Mouse (Mus musculus) naive thymus-derived CD4-positive, alpha-beta T cell, adult 5 months (primary cell): Measurements from ENCODE around the gene Tdp1. TPM values are rescaled to one million over a fixed set of nuclear protein-coding genes. Genes with fewer than 3 reads are reported as not detected.

Experiments used
- polyA plus RNA-seq: library from polyadenylated mRNA; unstranded; fragments of 100-300 nt; shearing (Covaris generic); gene quantifications from one replicate; pipeline ENCODE4 v1.2.1, GENCODE M21; 2017

Tdp1 gene
- polyA plus RNA-seq, result 25.2 TPM

DNA sequence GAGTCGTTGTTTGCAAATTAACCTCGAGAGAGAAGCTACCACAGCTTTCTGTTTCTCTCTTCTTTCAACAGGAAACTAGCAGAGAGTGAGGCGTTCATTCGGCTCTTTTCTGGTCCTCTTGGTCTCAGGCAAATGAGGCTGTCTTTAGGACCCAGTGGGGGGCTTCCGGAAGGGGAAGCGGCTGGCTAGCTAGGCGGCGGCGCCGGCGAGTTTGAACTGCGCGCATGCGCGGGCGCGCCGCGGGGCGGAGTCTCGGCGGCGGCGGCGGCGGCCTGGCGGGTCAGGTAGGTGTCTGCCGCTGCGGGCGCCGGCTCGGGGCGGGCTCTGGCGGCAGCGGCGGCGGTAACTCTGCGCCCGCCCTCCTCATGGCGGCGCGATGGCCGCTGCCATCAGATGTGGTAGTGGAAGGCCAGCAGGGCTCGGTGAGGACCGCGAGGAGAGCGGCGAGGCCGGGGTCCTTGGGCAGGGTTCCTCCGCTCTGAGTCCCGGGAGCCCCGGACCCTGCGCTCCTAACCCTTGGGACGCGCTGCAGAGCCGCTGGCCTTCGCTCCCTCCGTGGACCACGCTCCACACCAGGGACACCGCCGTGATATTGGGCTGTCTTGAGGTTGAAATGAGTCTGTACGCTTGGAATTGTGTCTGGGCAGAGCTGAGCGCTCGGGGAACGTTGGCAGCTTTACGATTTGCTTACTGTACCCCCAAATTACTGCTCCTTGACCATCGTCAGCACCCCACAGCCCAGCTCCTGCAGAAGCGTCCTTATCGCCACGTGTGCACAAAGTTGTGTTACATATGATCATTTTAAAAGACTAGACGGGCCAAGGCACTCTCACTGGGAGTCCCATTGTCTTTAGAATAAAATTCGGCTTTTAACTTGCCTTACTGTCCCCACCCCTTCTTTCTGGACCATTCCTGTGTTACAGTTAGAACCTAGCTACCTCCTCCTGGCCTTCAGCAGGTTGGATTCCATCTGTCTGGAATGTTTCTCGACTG is at the start of gene Tdp1, which contains the start of gene Efcab11:
TSS of gene Tdp1 (plus strand) at position 249 of the 993 bp plus-strand sequence.
TSS of gene Efcab11 (minus strand) at position 171 of the 993 bp plus-strand sequence.

GRCm38 (mm10) chr12:99964301-99965202 is 80.2 kb downstream of the Tdp1 start, which contains the start of gene Kcnk13:
Kcnk13 (plus strand) TSS chr12:99964499.

Other genes with a start within 250 kb of the Tdp1 start
- gene Efcab11, start 78 bp upstream of the Tdp1 start, polyA plus RNA-seq, result 1.4 TPM
- not detected for gene Kcnk13, start 80.0 kb downstream of the Tdp1 start, polyA plus RNA-seq
- 105 TPM for gene Psmc1, start 225.6 kb downstream of the Tdp1 start, polyA plus RNA-seq